Mouse (Mus musculus) right cerebral cortex, adult 2 months (tissue): Measurements from ENCODE around the gene Sytl3.

Source experiments
- DNase-seq, 2 experiments: peaks; one replicate each; pipeline ENCODE4 v3.0.0; 2021 to 2022; ENCODE audit warnings: low spot score in 2 of 2

The Sytl3 gene

GRCm38 (mm10) chr17:6736306-6737272 is 77.7 kb downstream of the Sytl3 start:
- DNase-seq = no peak

- DNase-seq = no peak
Observed at GRCm38 (mm10) chr17:6737273-6737997, 78.5 kb downstream of the Sytl3 start.

DNA sequence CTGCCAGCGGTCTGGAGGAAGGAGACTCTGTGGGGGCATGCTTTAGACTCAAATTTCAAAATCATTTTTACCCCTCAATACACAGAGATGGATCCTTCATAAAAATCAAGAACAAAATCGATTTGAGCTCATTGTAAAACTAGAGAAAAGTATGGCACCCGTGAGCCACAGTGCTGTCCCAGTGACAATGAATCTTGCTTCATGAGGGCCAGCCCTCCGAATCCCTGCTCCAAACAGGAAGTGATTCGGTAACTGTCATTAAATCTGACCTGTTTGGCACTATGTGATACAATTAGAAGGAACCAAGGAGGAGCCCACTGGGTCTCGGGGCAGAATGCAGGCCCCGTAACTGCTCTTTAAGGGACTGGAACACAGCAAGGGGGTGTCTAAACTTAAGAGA is 79.9 kb downstream of the Sytl3 start:
- DNase-seq = no peak

DNA sequence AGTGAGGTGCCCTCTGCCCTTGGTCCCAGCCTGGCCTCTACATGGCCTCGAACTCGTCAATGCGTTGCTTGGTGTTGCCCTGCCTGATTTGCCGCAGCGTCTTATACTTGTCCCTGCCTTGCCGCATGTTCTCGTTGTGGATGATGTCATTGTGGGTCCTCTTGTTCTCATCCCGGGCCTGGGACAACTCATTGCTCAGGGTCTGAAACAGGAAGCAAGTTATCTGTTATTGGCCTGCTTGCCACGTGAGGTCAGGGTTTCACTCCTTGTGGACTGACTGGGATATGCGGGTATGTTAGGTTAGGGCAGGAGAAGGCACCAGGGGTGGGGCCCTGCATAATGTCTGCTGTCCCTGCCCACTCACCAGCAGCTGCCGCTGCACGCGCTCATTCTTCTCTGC is 80.4 kb downstream of the Sytl3 start:
- no peak for DNase-seq

DNA sequence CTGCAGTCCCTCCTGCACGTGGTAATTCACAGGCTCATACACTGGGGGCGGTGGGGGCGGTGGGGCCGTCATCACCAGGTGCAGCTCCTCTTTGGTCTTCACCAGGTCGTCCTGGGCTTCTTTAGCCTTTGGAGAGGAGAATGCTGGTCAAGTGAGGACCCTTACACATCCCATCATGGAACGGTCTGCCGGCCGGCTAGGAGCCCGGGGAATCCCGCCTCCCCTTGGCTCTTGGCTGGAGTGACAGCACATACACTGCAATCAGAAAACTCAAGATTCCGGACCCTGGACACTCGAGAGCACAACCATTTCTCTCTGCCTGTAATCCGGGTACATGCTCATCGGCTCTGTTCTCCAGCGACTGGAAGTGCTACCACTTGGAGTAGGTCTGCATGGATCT is 80.9 kb downstream of the Sytl3 start:
- DNase-seq = no peak

DNA sequence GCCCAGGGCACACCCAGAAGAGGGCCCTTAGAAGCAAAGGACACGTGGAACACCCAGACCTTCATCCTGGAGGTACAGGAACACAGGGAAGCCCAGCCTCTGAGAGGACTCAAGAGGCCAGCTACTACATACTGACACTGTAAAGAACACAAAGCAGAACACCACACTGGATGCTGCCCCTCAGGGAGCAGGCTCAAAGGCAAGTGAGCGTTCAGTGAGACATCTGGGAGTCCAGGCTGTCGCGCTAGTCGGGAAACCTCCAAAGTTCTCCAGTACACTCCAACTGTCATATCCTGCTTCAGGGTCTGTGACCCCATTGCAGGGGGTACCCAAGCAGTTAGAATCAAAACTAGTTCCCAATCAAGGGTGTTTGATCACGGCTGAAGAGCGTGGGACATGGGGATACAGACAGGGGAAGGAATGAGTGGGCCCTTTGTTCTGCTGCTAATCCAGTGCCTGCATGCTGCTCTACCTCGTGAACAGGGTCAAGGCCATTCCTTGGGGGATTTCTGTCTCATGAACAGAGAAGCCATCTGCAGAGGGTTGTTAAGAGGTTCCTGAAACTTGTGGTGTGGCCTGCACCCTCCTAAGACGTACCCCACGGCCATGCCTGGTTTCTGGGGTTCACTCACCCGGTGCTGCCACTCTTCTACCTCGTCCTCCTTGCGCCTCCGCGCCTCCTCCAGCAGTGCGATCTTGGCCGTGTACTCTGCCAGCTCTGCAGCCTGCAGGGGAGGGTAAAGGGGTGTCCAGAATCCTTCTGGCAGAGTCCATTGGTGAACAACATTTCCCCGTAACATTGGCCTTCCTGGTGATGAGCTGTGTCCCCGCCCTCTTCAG is 81.7 kb downstream of the Sytl3 start:
- DNase-seq = no peak

GRCm38 (mm10) chr17:6741271-6741670 is 82.4 kb downstream of the Sytl3 start:
- DNase-seq = no peak

GRCm38 (mm10) chr17:6742083-6743038 is 83.5 kb downstream of the Sytl3 start:
- peak; percentile 16 to 28 for DNase-seq

GRCm38 (mm10) chr17:6743039-6743575 is 84.2 kb downstream of the Sytl3 start:
- no peak for DNase-seq

DNA sequence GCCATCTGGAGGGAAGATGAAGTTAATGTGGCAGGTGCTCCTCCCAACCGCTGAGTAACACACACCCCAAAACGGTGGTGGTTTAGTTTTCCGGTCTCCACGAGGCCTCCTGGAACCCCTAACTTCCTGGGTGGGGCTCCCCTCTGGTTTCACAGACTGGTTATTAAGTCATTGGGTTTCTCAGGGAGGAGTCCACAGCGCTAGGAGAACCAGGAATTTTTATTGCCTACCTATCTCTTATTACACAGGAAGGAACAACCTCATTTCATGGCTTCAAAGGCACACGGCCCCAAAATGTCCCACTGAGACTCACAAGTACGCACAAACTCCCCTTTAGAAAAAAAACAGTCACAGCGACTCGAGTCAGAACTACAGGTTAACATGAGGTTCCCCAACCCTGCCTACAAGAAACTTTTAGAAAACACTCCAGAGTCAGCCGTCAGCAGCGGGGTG is 84.9 kb downstream of the Sytl3 start:
- no peak for DNase-seq

- no peak for DNase-seq
Observed at GRCm38 (mm10) chr17:6744366-6744765, 85.5 kb downstream of the Sytl3 start.

GRCm38 (mm10) chr17:6744871-6745270 is 86.0 kb downstream of the Sytl3 start:
- no peak for DNase-seq

- no peak for DNase-seq
Observed at GRCm38 (mm10) chr17:6745503-6745902, 86.6 kb downstream of the Sytl3 start.

DNA sequence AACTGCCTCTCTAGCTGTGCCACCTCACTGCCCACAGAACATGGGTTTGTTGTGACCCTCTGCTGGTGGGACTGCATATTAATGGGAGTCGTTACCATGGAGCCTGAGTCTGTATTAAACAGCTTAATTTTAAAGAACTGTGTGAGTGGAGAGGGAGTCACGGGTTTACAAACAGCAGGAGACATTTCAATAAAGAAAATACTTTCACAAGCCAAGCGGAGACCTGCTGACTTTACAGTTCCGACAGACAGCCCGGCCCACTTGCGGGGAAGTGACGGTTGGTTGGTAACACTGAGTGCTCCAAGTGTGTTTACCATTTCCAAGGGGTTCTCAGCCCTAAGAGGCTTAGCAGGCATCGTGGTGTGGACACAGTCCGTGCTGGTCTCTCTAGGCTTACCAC is 87.1 kb downstream of the Sytl3 start:
- DNase-seq = no peak

DNA sequence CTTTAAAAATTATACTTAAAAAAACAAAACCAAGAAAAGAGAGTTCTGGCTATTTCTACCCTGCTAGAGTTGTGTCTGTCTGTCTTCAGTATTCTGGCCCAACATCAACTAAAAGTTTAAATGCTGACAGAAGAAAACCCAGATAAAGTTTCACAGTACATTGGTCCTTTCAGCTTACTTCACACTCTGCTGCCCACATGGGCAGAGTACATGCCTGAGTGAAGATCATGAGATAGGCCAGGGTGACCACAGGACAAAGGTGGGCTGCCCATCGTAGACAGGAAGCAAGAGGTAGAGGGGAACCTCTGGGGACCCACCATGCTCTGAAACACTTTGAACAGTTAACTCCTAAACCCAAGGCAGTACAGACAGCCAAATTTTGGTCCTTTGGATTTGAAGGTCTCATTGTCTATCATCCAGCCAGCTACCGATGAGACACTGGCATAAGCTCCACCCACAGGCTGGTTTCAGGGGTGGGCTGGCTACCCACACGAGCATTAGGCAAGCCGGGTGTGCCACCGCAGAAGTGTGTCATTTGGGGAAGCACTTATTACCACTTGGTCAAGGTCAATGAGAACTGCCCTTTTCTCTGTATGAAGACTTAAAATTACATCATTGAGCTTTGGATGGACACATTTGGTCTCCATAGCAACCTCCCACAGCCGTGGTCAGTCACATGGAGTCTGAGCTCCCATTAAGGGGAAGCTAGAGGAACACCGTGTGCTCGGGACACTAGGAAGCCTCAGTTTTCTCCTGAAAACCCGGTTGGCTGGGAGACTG is 87.7 kb downstream of the Sytl3 start:
- DNase-seq = no peak

GRCm38 (mm10) chr17:6747478-6747877 is 88.6 kb downstream of the Sytl3 start:
- DNase-seq = no peak

DNA sequence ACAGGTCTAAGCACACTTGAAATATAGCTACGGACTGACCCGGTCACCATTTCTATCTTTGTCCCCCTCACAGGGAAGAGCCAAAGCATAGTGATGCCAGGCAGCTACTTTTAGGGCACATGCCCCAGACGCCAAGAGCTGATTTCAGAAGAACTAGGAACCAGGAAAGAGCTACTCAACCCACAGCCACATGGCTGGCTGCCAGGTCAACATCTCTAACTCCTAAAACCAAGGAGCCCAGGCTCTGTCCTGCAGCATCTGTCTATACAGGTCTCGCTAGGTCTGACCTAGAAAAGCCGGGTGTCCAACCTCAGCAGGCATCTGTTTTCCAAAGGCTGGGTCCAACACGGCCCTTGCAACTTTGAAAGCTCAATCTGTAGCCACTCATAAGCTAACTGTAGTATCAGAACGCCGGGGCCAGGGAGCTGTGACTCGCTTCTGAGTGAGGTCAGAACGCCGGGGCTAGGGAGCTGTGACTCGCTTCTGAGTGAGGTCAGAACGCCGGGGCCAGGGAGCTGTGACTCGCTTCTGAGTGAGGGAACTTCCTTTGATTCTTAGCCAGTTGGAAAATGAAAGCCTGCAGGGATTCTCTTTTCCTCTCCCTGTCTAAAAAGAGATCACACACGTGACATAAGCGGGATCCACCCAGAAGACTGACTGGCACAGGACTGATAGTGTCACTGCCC is 90.0 kb downstream of the Sytl3 start:
- DNase-seq = no peak

DNA sequence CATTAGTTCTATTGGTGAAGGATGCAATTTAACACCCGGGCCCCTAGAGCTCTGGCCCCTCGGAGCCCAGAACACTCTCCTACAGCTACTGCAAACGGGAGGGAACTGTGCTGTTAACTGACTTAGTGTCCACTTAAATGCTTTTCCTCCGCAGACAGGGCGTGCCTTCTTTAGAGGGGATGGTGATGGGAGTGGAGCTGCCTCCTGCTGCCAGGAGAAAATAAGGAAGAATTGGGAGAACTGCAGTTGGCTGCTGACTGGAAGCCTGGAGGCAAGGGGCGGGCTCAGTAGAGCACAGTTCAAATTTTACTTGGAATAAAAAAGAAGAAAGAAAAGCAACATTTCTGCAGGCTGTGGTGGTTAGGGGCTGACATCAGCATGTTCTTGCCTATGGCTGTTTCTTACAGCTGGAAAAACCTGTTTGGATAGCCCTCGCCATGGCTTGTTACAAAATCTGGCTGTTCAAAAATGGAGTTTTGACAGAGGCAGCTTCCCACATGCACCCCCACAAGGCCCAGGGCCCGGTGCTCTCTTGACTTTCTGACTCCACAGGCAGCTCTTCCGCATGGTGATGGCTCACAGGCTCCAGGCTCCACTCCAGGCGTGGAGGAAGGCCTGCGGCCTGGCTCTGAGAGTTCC is 92.4 kb downstream of the Sytl3 start:
- DNase-seq = no peak

DNA sequence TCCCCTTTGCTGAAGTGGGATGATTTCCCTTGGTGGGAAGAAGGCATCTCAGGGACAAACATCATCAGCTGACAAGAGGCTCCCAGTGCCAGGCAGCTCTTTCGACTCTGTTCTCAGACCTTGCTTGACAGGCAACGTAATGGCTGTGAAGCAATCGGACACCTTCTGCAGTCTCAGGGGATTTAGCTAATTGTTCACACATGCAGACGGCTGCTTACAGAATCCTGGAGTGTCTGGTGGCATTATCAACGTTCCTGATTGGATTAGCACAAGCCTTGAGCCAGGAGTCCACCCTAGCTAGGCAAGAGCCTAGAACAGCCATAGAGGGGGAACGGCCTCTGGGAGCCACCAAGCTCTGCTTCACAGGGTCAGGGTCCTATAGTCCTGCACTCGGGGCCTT is 93.5 kb downstream of the Sytl3 start:
- no peak for DNase-seq
